Mouse (Mus musculus) liver, embryonic 13.5 days (tissue): ENCODE results near the gene F10. TPM values are rescaled to one million over a fixed set of nuclear protein-coding genes. Genes with fewer than 3 reads are reported as not detected.

ENCODE experiments used
- ATAC-seq: fragments of 200-750 bp; cut with Nextera tagmentation; 2 replicates; pipeline ENCODE4 v1.8.0; 2017; ENCODE audit warnings: low read depth, mild to moderate bottlenecking, moderate number of reproducible peaks, moderate library complexity
- DNase-seq: peaks from one replicate; pipeline ENCODE4 v3.0.0; 2022
- H3K27ac ChIP-seq: fragments of 300-500 bp; sonication (generic); 2 replicates; pipeline ENCODE4 v1.5.1; 2015; ENCODE audit warnings: moderate library complexity, mild to moderate bottlenecking, inconsistent platforms
- H3K27me3 ChIP-seq: fragments of 300-500 bp; sonication (generic); 2 replicates; pipeline ENCODE4 v1.6.1; 2015; ENCODE audit warnings: mild to moderate bottlenecking, inconsistent platforms
- H3K36me3 ChIP-seq: fragments of 300-500 bp; sonication (generic); 2 replicates; pipeline ENCODE4 v1.6.1; 2015; ENCODE audit warnings: mild to moderate bottlenecking, inconsistent platforms
- H3K4me1 ChIP-seq: fragments of 300-500 bp; sonication (generic); replicated peaks from 2 replicates; pipeline ENCODE4 v1.6.1; 2015; ENCODE audit warnings: inconsistent platforms
- H3K4me2 ChIP-seq: fragments of 300-500 bp; sonication (generic); 2 replicates; pipeline ENCODE4 v1.6.1; 2015; ENCODE audit warnings: inconsistent platforms, mild to moderate bottlenecking, moderate library complexity
- H3K4me3 ChIP-seq: fragments of 300-500 bp; sonication (generic); replicated peaks from 2 replicates; pipeline ENCODE4 v1.5.1; 2015; ENCODE audit warnings: mild to moderate bottlenecking, inconsistent platforms
- H3K9ac ChIP-seq: fragments of 300-500 bp; sonication (generic); 2 replicates; pipeline ENCODE4 v1.6.1; 2015; ENCODE audit warnings: mild to moderate bottlenecking, inconsistent platforms
- H3K9me3 ChIP-seq: fragments of 300-500 bp; sonication (generic); replicated peaks from 2 replicates; pipeline ENCODE4 v1.6.1; 2016; ENCODE audit warnings: inconsistent platforms
- WGBS: fragments of 180-500 bp; shearing (Covaris S2); methylation state at CpG from one replicate; pipeline ENCODE4 v1.1.7; 2015; ENCODE audit not compliant: insufficient replicate concordance; 5-methylcytosine and 5-hydroxymethylcytosine counted together
- polyA plus RNA-seq: library from polyadenylated mRNA; unstranded; fragments of >200 nt; fragmentation: Nextera tagmentation; extraction: Ambion mirVana; gene quantifications from 2 replicates; pipeline ENCODE4 v1.2.1, GENCODE M21; 2015

Gene F10
- polyA plus RNA-seq, 1 experiment from 2014 or later = 67.7 TPM

GRCm38 (mm10) chr8:13021830-13022229, 15.3 kb upstream of the F10 start:
- Histone ChIP-seq H3K4me3 (no peak overlapping the region), H3K4me2 (no peak overlapping the region), H3K27ac (no peak overlapping the region), H3K27me3 (no peaks in the 10 kb centered on the region), H3K4me1 (0 out of 2 replicates have a peak, but pooled peaks cover 5% of the 10 kb centered on the region), H3K36me3 (no peaks in the 10 kb centered on the region), H3K9ac (no peak overlapping the region), H3K9me3 (no peaks in the 10 kb centered on the region)
- ATAC-seq = no peak
- DNase-seq = no peak
- 82% methylated on average over 8 of the region's 8 CpGs for WGBS

- ATAC-seq = peak; percentile 59
- Histone ChIP-seq H3K4me3 (no peak within 1 kb of the TSS), H3K4me2 (peak within 1 kb of the TSS; percentile 1), H3K4me1 (0 out of 2 replicates have a peak, but pooled peaks cover 5% of the 10 kb centered on the region), H3K9me3 (no peaks in the 10 kb centered on the region), H3K27me3 (no peaks in the 10 kb centered on the region), H3K36me3 (no peaks in the 10 kb centered on the region), H3K9ac (no peak within 1 kb of the TSS), H3K27ac (no peak within 1 kb of the TSS)
- WGBS = 48% methylated on average over 10 of the region's 10 CpGs
- DNase-seq = no peak
Observed at GRCm38 (mm10) chr8:13025487-13026224, 11.5 kb upstream of the F10 start, which contains the start of gene F7. F7 (plus strand) TSS chr8:13026034.

GRCm38 (mm10) chr8:13027615-13028014, 9.5 kb upstream of the F10 start:
- 66% methylated on average over 5 of the region's 5 CpGs for WGBS
- H3K4me2 ChIP-seq = no peak overlapping the region
- no peak for DNase-seq
- no peak overlapping the region for H3K9ac ChIP-seq
- no peaks in the 10 kb centered on the region for H3K9me3 ChIP-seq
- no peak for ATAC-seq
- H3K36me3 ChIP-seq = no peaks in the 10 kb centered on the region
- H3K27me3 ChIP-seq = no peaks in the 10 kb centered on the region
- 0 out of 2 replicates have a peak, but pooled peaks cover 5% of the 10 kb centered on the region for H3K4me1 ChIP-seq
- no peak overlapping the region for H3K27ac ChIP-seq
- no peak overlapping the region for H3K4me3 ChIP-seq

GRCm38 (mm10) chr8:13028482-13028881, 8.6 kb upstream of the F10 start:
- Histone ChIP-seq H3K4me2 (no peak overlapping the region), H3K27ac (no peak overlapping the region)

GRCm38 (mm10) chr8:13036346-13036812, 729 bp upstream of the F10 start:
- no peak for ATAC-seq
- Histone ChIP-seq H3K36me3 (peaks cover 5% of the 10 kb centered on the region), H3K9me3 (no peaks in the 10 kb centered on the region), H3K4me2 (no peak overlapping the region), H3K27ac (peak overlapping the region; percentile 77), H3K27me3 (no peaks in the 10 kb centered on the region), H3K4me3 (no peak overlapping the region), H3K4me1 (peaks cover 26% of the 10 kb centered on the region), H3K9ac (no peak overlapping the region; the same call in 1 of the 2 replicates)
- DNase-seq = no peak
- WGBS = 65% methylated on average over 10 of the region's 10 CpGs

More at GRCm38 (mm10) chr8:13028482-13028881, 8.6 kb upstream of the F10 start:
- Histone ChIP-seq H3K36me3 (no peaks in the 10 kb centered on the region), H3K9me3 (no peaks in the 10 kb centered on the region), H3K9ac (no peak overlapping the region), H3K4me3 (no peak overlapping the region), H3K4me1 (0 out of 2 replicates have a peak, but pooled peaks cover 5% of the 10 kb centered on the region), H3K27me3 (no peaks in the 10 kb centered on the region)
- no peak for ATAC-seq
- 40% methylated on average over 5 of the region's 5 CpGs for whole genome bisulfite sequencing
- DNase-seq = no peak

GRCm38 (mm10) chr8:13037569-13037968, 461 bp downstream of the F10 start:
- no peaks in the 10 kb centered on the region for H3K27me3 ChIP-seq
- peak overlapping the region; percentile 53 for H3K4me2 ChIP-seq
- H3K9me3 ChIP-seq = no peaks in the 10 kb centered on the region
- peak overlapping the region; percentile 77 for H3K27ac ChIP-seq
- DNase-seq (peak; percentile 15), ATAC-seq (peak; percentile 86)
- H3K4me3 ChIP-seq = peak overlapping the region; percentile 39
- whole genome bisulfite sequencing = 15% methylated on average over 5 of the region's 5 CpGs
- peaks cover 5% of the 10 kb centered on the region for H3K36me3 ChIP-seq
- H3K4me1 ChIP-seq = peaks cover 26% of the 10 kb centered on the region
- peak overlapping the region; percentile 29 for H3K9ac ChIP-seq

- H3K36me3 ChIP-seq = peaks cover 5% of the 10 kb centered on the region
- no peak overlapping the region for H3K9ac ChIP-seq
- H3K27ac ChIP-seq = peak overlapping the region; percentile 77; the same call in 1 of the 2 replicates
- no peaks in the 10 kb centered on the region for H3K9me3 ChIP-seq
- no peaks in the 10 kb centered on the region for H3K27me3 ChIP-seq
- H3K4me2 ChIP-seq = peak overlapping the region; percentile 53
- no peak overlapping the region; the same call in 1 of the 2 replicates for H3K4me3 ChIP-seq
- H3K4me1 ChIP-seq = peaks cover 26% of the 10 kb centered on the region
- DNase-seq = no peak
- WGBS = 55% methylated on average over 6 of the region's 6 CpGs
- no peak for ATAC-seq
Observed at GRCm38 (mm10) chr8:13039054-13039453, 1.9 kb downstream of the F10 start.

- no peaks in the 10 kb centered on the region for H3K27me3 ChIP-seq
- no peak overlapping the region for H3K4me2 ChIP-seq
- no peak overlapping the region for H3K9ac ChIP-seq
- peaks cover 20% of the 10 kb centered on the region for H3K4me1 ChIP-seq
- no peak overlapping the region for H3K27ac ChIP-seq
- DNase-seq = no peak
- no peak for ATAC-seq
- WGBS = 41% methylated on average over 4 of the region's 4 CpGs
- H3K9me3 ChIP-seq = no peaks in the 10 kb centered on the region
- H3K4me3 ChIP-seq = no peak overlapping the region
- H3K36me3 ChIP-seq = peaks cover 14% of the 10 kb centered on the region
Observed at GRCm38 (mm10) chr8:13041459-13041858, 4.4 kb downstream of the F10 start.

GRCm38 (mm10) chr8:13047652-13048051, 10.5 kb downstream of the F10 start:
- no peak overlapping the region for H3K27ac ChIP-seq

GRCm38 (mm10) chr8:13050550-13050949, 13.4 kb downstream of the F10 start:
- Histone ChIP-seq H3K9ac (no peak overlapping the region), H3K4me3 (no peak overlapping the region), H3K4me2 (no peak overlapping the region), H3K4me1 (peaks cover 8% of the 10 kb centered on the region; the same call in 1 of the 2 replicates), H3K36me3 (peaks cover 36% of the 10 kb centered on the region), H3K27ac (no peak overlapping the region), H3K27me3 (no peaks in the 10 kb centered on the region), H3K9me3 (no peaks in the 10 kb centered on the region)
- DNase-seq (no peak), ATAC-seq (no peak)
- WGBS = 62% methylated on average over 10 of the region's 10 CpGs

More at GRCm38 (mm10) chr8:13047652-13048051, 10.5 kb downstream of the F10 start:
- 61% methylated on average over 5 of the region's 5 CpGs for WGBS
- Histone ChIP-seq H3K9me3 (no peaks in the 10 kb centered on the region), H3K9ac (no peak overlapping the region), H3K4me1 (peaks cover 8% of the 10 kb centered on the region; the same call in 1 of the 2 replicates), H3K4me2 (no peak overlapping the region), H3K36me3 (peaks cover 33% of the 10 kb centered on the region), H3K4me3 (no peak overlapping the region), H3K27me3 (no peaks in the 10 kb centered on the region)
- no peak for ATAC-seq
- no peak for DNase-seq

GRCm38 (mm10) chr8:13057351-13057750, 20.2 kb downstream of the F10 start:
- no peaks in the 10 kb centered on the region for H3K9me3 ChIP-seq
- no peak overlapping the region for H3K4me3 ChIP-seq
- H3K4me2 ChIP-seq = no peak overlapping the region
- H3K36me3 ChIP-seq = peaks cover 5% of the 10 kb centered on the region; the same call in 1 of the 2 replicates
- H3K27me3 ChIP-seq = no peaks in the 10 kb centered on the region
- H3K27ac ChIP-seq = peak overlapping the region; percentile 58
- peak; percentile 73 for ATAC-seq
- DNase-seq = no peak
- 64% methylated on average over 4 of the region's 4 CpGs for WGBS
- peaks cover 9% of the 10 kb centered on the region for H3K4me1 ChIP-seq
- no peak overlapping the region for H3K9ac ChIP-seq
